Mouse (Mus musculus): ENCODE results near the gene Dnmt1.

The Dnmt1 gene

DNA sequence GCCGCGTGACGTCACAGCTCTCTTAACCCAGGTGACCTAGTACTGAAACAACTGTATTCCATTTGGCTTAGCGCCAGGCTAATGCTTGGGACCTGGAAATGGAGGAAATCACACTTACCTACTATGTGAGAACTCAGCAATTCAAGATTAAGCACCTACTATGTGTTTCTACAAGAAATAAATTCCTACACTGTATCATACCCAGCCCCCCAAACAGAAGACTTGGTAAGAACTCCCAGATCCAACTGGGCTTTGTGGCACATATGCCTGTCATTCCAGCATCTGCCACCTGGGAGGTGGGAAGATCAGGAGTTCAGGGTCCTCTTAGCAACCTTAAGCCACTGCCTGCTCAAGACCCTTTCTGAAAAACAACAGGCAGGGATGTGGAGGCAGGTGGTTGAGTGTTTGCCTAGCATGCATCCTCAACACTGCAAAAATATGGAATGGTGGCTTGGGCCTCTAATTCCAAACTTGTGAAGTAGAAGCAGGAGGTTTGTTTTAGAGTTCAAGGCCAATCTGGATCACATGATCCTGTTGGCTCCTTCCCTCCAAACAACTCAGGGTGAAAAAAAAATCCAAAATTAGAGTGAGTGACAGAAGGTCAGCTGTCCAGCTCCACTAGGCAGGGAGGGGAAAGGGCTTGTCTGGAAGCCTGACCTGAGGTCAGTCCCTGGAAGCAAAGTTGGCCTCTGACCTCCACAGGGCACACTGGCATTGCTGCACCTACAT is 17.4 kb upstream of the Dnmt1 start:
- no peak for DNase-seq (ENCODE audit: low spot score)

- peak; percentile 71 for DNase-seq (ENCODE audit: low spot score)
Measured at GRCm38 (mm10) chr9:20976216-20976960, 16.7 kb upstream of the Dnmt1 start, which contains the start of gene S1pr2. Gene S1pr2 (minus strand): TSS chr9:20976781.

DNA sequence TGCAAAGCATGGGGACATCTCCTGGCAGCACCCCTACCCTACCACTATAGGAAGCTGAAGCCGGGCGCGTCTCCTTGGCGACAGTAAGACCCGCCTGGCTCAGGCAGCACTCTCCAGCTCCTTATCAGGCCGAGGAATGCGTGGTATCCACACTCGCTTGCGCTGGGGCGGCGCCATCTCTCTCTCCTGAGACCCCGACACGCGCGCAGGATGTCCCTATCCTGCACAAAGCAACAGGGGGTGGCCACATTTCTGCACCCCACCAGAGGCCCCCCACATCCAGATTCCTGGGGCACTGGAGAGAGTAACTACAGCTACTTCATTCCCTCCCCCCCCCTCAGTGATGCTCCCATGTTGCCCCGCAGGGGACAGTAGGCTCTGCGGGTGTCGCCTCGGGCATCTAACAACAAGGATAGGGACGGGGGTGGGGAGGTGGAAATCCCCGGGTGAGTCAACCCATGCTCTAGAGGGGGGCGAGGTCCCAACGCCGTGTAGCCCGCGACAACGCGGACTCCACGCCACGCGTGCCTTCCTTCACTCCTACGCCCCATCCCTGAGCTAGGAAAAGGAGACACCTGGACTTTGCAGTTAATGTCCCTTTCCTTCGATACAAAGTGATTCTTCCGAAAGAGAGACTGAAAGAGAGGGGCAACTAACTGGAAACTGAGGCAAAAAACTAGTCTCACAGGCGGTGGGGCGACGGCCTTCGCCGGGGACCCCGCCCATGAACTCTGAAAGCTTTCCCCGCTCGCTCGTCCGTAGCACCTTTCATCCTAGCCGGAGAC is 15.9 kb upstream of the Dnmt1 start:
- no peak for DNase-seq (ENCODE audit: low spot score)

GRCm38 (mm10) chr9:20973682-20974075 is 14.0 kb upstream of the Dnmt1 start:
- DNase-seq (ENCODE audit: low spot score): no peak

GRCm38 (mm10) chr9:20973001-20973681 is 13.5 kb upstream of the Dnmt1 start:
- DNase-seq (ENCODE audit: low spot score): no peak

DNA sequence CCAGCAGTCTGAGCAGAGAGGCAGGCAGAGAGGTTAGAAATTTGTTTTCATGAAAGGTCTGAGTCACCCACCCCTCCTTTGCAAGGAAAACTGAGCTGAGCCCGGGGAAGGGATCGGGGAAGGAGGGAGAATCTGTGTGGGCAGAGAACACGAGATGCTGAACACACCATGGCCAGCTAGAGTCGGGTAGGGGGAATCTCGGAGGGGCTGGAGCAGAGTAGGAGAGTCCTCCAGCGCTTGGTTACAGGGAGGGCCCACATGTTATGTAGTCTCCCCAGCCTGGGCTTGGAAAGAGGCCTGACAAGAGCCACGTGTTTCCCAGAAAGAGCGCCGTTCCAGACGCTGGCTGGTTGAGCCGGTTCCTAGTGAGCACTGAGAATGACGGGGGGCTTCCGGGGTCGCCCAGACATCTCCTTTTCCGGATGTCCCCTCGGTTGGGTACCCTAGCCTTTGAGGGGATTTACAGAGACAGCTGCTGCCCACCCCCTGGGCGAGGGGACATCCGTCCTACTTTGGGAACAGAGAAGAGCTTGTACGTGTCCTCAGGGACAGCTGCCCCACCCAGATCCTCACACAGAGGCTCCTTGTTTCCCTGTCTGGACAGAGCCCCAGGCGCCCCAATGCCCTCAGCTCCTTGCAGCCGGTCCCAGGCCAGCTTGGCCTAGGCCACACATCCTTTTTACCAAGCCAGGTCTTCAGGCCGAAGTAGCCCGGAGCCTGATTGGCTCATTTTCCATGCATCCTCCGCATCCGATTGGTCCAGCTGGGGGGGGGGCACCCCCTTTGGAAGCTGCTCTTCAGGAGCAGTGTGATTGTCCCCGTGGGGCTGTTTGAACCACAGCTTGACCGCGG is 12.7 kb upstream of the Dnmt1 start:
- DNase-seq (ENCODE audit: low spot score): no peak

GRCm38 (mm10) chr9:20971751-20972140 is 12.1 kb upstream of the Dnmt1 start:
- DNase-seq (ENCODE audit: low spot score): no peak

DNA sequence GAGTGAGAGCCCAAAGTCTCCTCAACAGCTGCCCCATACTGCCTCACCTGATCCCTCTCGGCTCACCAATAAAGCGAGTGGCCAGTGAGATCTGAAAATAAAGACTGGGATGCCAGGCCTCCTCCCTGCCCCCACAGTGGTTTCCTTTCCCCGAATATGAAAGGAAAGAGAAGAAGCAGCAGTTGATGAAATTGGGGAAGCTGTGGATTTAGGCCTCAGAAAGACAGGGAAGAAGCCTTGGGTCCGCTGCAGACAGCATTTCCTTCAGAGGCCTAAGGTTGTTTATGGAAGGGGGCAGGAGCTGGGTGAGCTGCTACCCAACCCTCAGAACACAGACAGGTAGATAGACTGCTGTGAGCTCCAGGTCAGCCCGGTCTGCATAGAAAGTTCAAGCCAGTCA is 7.1 kb upstream of the Dnmt1 start:
- no peak for DNase-seq (ENCODE audit: low spot score)

DNA sequence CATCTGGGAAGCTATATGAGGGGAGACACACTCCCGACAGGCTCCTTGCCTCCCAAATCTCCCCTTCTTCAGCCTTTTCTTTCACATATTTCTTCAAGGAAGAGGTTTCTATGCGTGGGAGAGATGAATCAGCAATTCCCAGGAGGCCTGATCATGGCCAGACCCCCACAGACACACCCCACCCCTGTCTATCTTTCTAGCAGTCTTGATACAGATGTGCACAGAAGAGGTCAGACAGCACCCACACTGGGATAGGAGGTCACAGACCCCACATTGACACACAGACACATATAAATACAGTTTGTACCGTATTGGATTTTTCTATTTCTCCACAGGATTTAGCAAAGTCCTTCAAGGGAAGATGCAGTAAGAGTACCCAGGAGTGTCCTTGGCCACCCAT is 6.3 kb upstream of the Dnmt1 start:
- no peak for DNase-seq (ENCODE audit: low spot score)

DNA sequence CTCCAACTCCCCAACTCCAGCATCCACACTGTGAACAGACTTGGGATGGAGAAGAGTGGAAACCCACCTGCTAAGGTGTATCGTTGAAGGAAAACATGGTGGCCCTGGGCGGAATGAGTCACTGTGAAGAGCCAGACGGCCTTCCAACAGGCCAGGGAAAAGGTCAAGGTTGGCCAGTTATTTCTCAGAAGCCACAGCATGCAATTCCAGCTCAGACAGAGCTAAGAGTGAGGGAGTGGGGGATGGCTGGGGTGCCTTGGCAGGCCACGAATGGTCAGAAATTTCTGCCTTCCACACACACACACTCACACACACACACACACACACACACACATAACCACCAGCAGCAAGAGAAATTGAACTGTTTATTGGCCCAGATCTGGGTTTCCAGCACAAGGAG is 5.9 kb upstream of the Dnmt1 start:
- DNase-seq (ENCODE audit: low spot score): no peak

DNA sequence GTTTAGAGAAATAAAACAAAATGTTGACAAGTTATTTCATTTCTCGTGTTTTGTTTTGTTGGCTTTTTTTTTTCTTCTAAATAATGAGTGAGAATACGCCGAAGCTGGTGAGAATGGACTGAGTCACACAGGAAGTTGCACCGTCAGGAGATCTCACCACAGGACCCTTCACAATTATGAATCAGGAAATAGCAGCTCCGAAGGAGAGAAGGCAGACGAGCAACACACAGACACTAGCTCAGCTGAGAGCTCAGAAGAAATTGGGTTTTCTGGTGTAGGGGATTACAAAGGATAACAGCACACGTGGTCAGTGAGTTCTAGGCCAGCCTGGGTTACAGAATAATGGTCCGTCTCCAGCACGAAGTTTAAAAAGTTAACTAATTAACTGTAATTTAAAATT is 1.9 kb upstream of the Dnmt1 start:
- DNase-seq (ENCODE audit: low spot score): no peak

- DNase-seq (ENCODE audit: low spot score): no peak
Measured at GRCm38 (mm10) chr9:20956989-20957388, 2.7 kb downstream of the Dnmt1 start.

GRCm38 (mm10) chr9:20952520-20953227 is 7.0 kb downstream of the Dnmt1 start:
- DNase-seq (ENCODE audit: low spot score): peak; percentile 89

GRCm38 (mm10) chr9:20951966-20952519 is 7.6 kb downstream of the Dnmt1 start:
- DNase-seq (ENCODE audit: low spot score): no peak

GRCm38 (mm10) chr9:20951441-20951840 is 8.2 kb downstream of the Dnmt1 start:
- DNase-seq (ENCODE audit: low spot score): no peak

DNA sequence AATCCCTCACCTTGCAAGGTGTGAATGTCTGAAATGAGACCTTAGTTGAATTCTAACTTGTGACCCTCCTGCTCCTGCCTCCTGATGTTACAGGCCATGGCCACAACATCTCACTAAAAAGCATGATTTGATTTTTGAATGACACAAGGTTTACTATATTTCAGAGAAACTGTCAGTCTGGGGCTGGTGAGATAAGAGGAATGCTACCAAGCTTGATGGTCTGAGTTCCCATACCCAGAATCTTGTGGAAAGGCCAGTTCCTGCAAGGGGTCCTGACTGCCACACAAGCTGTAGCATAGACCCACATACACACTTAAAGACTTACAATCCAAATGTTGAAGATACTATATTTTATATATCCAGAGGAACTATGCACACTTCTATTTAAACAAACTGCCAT is 9.3 kb downstream of the Dnmt1 start:
- no peak for DNase-seq (ENCODE audit: low spot score)

DNA sequence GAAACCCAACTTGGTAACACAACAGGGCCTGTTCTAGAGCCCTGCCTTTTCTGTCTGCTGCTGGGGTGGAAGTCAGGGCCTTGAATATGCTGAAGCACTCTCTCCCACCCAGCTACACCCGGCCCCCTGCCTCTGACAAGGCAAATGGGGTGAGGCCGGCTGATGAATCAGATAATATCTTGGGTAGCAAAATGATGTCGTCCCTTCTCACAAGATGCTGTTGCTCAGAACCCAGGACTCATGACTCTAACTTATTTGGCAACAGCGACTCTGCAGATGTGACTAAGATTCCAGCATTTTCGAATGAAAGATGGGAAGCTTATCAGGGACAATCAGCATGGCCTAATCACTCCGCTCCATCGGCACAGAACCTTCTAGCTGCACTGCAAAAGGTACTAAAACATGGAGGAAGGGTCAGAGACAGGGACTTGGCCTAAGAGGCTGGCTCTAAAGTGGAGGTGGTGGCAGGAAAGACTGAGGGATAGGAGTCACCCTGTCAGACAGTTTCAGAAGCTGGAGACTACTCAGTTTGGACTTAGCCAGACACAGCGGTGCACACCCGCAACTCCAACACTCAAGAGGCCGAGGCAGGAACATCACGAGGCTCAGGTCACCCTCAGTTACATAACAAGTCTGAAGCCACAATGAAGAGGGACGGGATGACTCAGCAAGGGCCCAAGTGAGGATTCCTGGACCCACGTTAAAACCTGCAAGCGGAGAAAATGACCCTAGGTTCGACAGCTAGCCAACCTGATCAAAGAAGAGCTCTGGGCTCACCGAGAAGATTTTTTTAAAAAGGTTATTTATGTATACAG is 13.4 kb downstream of the Dnmt1 start:
- no peak for DNase-seq (ENCODE audit: low spot score)

- no peak for DNase-seq (ENCODE audit: low spot score)
Measured at GRCm38 (mm10) chr9:20944697-20945370, 14.9 kb downstream of the Dnmt1 start.

DNA sequence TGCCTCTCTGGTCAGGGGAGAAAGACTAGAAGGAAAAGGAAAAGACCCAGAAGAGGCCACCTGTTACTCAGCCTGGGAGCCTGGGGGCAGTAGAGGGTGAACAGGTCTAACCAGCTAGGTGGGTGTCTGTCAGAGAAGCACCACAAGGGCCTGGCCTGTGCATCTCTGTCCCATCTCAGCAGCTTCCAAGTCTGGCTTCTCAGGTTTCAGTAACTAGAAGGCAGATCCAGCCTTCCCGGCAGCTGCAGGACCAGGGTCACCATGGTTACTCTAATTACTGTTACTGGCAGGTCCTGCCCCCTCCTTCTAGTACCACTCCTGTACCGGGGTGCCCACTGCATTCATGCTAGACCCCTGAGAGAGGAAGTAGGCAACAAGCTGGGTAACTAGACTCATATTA is 15.8 kb downstream of the Dnmt1 start:
- no peak for DNase-seq (ENCODE audit: low spot score)
